Mouse (Mus musculus) hematopoietic stem cell, adult 5-6 weeks (primary cell): ENCODE measurements at regions not wholly inside any gene's neighbourhood (a gene's known extent, or its start where the extent isn't known, plus 50 kb on each side); places are given as distances from the start of the nearest gene placed in this dataset.

Experiments used
- ATAC-seq, 2 experiments: fragments of 125-278 bp in 1 of 2; replicated peaks in 1 of 2; 2 replicates each; pipeline ENCODE4 v1.8.0; 2016 to 2017; ENCODE audit warnings: inconsistent platforms in 2 of 2, mild to moderate bottlenecking in 2 of 2, moderate number of reproducible peaks in 2 of 2, low read depth in 1 of 2, moderate TSS enrichment in 1 of 2; ENCODE audit not compliant: low FRiP score in 2 of 2, poor library complexity in 2 of 2, severe bottlenecking in 2 of 2, insufficient read depth in 1 of 2, low TSS enrichment in 1 of 2

DNA sequence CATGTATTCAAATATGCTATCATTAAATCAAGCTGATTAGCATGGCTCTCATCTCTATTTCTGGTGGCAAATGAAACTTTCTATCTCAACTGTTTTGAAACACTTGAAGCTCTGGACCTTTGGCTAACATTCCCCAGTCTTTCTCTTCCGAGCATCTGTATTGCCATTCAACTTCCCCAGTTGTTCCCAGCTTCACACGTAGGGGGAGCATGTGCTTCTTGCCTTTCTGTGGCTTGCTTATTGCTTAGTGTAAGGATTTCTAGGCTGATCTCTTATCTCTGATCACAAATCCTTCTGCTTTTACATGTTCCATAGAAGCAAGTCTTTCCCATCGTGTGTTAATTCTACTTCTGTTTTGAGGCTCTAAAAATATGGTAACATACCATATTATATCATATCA, 662.0 kb downstream of the Stpg2 start:
- ATAC-seq, result no peak; a peak in 1 of 4 replicates

DNA sequence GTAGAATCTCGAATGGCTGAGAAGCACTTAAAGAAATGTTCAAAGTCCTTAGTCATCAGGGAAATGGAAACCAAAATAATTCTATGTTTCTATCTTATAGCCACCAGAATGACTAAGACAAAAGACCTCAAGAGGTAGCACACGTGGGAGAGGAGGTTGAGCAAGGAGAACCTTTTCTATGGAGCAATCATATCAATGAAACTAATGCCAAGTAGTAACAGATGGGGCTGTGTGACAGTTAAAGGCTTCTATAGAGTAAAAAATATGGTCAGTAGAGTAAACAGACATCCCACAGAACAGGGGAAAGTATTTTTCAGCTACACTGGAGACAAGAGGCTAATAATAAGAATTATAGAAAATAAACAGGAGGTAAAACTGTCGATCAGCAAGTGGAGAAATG, 664.3 kb downstream of the Stpg2 start:
- no peak for ATAC-seq

- ATAC-seq, result peak; percentile 74 to 80
Observed at GRCm38 (mm10) chr3:139885942-139886860, 680.7 kb downstream of the Stpg2 start.

DNA sequence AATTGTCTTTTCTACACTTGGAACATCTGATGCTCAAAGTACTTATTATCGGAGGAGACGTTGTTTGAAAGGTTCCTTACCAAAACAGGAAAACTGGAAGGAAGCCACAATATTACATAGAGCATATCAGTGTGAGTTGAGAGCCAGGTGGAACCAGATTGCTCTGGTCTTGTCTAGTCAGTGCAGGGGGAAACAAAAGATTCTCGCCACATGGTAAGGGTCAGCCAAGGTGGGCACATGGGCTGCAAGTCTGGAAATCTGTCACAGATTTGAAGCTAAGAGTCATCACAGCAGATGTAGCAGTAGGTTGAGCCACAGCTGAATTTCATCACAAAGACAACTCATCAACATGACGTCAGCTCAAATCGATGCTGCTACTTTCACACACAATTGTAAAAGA, 681.8 kb downstream of the Stpg2 start:
- no peak for ATAC-seq

GRCm38 (mm10) chr3:139888537-139888936, 683.0 kb downstream of the Stpg2 start:
- ATAC-seq, result no peak

GRCm38 (mm10) chr3:139890186-139890585, 684.7 kb downstream of the Stpg2 start:
- no peak for ATAC-seq

DNA sequence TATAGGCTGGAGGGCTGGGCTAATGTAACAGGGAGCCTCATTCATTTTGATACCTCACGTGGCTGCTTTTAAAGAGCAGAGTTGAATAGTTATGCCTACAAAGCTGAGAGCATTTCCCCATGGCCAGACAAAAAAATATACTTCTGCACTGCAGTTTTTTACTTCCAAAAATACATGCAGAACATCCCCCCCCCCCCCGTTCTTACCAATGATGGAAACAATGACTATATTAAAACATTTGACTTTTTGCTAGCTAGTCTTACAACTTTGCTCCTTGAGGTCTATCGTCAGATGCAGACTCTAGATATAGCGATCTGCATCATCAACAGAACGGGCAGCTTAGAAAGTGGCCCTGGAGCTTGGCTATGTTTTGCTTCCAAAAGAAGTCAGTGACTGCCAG, 692.4 kb downstream of the Stpg2 start:
- ATAC-seq, result no peak

DNA sequence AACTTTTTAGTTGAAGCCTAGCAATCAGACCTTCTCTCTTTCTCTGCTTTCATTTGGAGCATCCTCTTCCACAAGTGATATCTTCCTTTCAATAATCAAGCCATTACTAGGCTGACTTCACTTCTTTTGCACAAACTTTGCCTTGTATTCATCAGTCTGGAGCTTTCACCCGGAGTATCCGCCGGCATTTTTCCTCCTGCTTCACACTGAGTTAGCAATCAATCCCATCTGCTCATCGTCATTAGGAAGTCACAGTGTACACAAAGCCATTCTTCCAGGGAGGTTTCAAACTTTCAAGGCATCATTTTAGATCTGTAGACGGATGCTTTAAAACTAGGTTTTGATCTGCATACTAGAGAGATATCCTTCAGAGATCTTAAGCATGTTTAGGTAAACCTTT, 693.7 kb downstream of the Stpg2 start:
- ATAC-seq, result no peak

DNA sequence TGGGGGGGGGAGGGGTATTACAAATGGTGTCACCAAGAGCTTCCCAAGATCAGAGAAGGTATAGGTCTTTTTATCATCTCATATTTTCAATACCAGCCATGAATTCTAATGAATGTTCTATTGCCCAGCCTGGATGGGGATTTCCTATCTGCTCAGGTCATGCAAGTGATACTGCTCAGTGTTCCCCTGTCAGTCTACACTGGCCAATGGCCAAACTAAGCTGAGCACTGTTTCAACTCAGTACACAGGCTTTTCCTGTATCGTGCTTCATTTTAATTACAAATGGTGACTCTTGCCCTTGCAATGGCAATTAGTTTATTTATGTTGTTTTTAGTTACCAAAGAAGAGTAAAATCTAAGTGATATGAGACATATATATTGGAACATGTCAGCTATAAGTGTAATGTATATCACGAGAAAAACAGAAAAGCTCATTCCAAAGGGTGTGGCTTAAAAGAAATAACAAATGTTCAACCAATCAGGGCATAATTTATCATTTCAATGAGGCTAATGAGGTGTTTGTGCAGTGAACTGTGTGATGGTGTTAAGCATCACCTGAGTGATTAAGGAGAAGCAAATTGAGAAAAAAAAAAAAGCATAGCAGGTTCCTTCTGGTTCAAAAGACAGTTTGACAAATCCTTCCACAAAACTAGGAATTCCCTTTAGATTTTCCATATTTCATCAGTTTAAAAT, 708.3 kb downstream of the Stpg2 start:
- ATAC-seq, result no peak

DNA sequence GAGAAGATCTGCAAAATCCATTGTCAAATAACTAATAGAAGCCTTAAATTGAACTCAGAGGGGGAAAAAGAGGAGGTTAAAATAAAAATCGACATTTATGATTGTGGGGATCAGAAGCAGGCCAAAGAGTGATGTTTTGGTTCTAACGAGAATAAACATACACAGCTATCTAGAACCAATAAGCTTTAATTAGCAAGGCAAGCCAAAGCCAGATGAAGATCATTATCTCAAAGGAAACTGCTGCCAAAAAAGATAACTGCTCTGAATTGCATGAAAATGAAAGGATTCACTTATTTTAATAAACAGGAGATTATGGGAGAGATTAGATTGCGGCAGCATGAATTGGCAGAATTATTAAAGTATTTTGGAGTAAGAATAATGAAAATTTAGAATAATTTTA, 716.8 kb downstream of the Stpg2 start:
- ATAC-seq, result no peak

DNA sequence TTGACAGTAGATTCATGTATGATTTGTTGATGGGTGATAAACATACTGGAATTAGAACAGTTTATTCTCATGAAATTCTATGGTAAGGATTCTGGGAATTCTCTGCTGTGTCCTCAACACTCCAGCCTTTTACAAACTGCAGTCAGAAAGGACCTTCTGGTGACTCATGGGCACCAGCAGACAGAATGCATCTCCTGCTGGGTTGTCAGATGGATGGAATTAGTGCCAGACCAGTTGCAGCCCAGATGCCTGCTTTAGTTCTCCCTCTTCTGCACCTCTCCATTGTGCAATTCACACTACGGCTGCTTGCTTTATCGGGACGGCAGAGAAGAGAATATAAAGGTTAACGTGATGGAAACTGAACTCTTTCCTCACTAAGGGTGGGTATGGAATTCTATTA, 727.5 kb downstream of the Stpg2 start:
- no peak for ATAC-seq

DNA sequence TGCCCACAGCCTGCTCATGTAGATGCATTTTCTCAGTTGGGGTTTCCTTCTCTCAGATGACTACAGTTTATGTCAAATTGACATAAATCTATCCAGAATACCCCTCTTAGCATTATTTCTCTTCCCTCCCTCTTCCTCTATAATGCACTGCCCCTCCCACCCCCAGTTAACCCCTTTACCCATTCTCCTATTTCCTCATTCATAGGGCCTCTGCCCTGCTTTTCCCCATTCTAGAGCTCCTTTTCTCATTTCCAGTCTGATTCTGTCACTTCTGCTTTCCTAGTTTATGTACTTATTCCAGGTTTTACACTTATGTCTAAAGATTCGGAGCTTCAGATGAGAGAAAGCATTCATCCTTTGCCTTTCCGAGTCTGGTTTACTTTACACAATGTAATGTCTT, 740.7 kb downstream of the Stpg2 start:
- ATAC-seq, result no peak

DNA sequence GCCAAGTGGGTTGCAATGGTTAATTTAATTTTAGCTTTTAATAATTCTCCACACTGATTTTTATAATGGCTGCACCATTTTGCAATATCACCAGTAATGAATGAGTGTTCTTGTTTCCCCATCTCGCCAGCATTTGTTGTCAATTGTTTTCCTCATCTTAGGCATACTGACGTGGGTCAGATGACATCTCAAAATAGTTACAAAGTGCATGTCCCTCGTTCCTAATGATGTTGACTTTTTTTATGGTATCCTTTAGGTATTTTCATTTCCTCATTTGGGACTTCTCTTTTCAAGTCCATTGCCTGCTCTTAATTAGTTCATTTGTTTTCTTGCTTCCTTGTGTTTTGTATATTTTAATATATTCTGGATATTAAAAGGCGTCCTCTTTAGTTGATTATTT, 741.8 kb downstream of the Stpg2 start:
- ATAC-seq, result no peak; a peak in 1 of 4 replicates

DNA sequence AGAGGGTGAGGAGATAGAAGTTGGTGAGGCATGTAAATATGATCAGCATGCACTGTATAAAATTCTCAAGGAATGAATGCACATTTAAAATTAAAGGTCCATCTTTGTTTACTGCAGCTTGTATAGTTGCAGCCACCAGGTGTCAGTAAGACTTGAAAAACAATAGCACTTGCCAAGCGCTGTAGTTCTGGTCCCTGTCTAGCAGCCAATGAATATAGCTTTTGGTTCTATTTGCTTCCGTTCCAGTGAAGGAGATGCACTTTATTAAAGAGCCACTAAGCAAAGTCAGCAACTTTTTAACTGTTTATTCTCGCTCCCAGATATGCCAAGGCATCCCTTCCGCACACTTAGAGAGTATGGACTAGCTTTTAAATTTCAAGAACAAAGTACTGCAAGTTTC, 743.6 kb downstream of the Stpg2 start:
- ATAC-seq, result 0 out of 4 replicates have a peak, but pooled peaks of 1 of the 2 experiments have one; percentile 25

DNA sequence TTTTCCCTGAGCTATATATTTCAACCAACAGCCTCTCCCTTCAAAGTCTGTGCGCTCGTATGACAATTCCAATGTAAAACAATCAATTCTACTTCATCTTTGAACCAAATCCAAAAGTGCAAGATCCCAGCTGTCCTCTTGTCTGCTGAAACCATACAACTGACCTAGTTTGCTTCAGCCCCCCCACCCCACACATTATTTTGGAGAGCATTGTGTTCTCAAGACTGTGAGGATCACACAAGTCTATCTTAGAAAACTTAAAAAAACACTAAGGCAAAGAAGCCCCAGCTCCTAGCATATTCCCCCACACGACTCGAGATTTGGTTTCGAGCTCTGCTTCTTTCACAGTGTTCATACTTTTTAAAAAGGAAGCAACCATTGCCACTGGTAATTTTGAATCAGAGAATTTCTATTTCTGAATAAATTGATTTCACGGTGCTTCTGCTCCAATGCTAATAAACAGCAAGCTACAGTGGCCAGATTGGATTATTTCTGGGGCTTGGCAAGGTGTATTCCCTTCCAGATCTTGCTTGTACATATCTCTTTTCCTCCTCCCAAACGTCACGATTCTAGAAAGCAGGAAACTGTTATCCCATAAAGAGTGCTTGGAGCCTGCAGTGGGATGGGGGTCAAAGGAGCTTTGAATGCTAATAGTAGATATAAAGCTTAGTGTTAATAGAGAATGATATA, 744.7 kb downstream of the Stpg2 start:
- ATAC-seq, result no peak

DNA sequence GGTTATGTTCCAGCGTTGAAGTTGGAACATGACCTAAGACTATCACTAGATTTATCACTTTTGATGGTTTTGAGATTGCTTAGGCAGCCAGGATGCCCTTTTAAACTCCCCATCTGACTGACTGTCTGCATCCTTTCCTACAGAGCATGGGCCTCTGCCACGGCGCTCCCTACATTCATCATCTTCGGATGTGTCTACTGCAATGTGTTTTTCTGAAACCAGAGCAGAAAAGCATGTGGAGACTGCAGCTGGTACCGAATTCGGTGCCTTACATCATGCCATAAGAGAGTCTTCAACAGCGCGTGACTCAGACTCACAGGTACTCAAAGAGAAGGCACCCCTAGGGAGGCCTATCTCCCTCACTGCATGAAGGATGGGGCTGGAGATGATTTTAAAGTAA, 746.0 kb downstream of the Stpg2 start:
- no peak for ATAC-seq

- ATAC-seq, result no peak
Observed at GRCm38 (mm10) chr3:139978172-139978571, 772.7 kb downstream of the Stpg2 start.

DNA sequence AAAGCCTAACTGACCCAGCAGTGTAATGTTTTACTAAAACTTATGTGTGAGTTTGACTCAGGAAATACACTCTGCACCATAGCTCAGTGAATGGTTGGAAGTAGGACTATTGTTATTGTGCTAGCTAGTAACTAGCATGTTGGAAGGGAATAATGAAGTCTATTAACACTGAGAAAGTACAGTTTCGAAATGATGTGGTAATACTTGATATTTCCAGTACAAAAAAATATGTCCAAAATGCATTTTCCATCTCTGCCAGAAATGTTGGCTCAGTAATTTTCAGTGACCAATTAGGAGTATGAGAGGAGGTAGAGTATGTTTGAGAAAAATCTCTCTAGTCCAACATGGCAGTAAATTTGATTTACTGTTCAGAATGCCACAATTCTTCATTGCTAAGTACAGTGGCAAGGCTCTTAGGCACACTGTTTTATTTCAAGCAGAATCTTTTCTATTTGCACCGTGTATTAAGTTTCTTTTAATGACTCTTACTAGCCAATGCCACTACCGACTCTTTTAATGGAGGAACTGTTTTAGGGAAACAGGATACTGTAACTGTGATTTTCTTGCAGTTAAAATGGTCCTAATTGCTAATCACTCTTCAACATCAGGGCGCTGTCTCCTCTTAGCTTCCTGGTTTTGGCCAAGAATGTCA, 780.5 kb downstream of the Stpg2 start:
- no peak for ATAC-seq
